Mouse (Mus musculus) lung, postnatal 4 days (tissue): ENCODE results near the gene Rgsl1.
"Not testable (repeated sequence)": the region's sequence is repeated elsewhere in the genome, so short reads cannot be mapped to it uniquely, and the experiment has no call there.

Experiments
- DNase-seq, 2 experiments: peaks; one replicate each; pipeline ENCODE4 v3.0.0; 2021

Gene Rgsl1

DNA sequence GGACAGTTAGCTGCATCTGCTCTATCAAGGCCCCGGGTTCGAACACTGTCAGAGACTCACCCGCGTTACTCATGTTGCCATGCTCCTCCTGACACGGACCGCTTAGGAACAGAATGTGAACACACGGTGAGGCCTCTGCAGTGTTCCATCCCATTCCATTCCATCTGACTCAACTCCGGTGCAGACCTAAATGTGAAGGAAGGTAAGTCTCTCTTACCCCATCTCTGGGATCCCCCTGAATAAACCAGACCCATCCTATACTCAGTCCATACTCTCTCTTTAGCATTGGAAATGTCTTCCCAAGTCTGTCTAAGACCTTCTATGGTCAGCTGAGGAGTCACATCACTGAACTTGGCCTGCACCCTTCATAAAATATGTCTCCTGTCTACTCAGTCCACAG, at the start of gene Rgsl1:
TSS of gene Rgsl1 (minus strand) at position 101 of the 400 bp plus-strand sequence.
- no peak for DNase-seq

DNA sequence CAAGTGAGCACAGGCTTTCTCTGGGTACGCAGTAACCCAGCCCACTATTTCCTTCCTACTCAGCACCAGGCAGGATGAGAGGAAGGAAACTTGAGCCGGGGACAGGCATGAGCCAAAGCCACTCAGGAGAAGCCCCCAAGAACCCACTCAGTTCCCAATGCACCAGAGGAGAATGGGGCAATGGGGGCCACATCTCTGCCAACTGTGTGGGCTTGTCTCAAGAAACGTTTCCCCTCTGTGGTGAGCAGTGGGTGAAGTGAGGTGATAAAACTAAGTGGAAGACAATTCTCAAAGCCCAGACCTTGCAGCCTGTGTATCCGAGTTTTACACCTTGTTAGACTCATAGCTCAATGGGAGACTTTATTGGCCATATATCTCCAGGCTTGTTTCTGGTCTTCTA, 47.5 kb upstream of the Rgsl1 start, which contains the start of gene Teddm1a:
TSS of gene Teddm1a (plus strand) at position 301 of the 400 bp plus-strand sequence.
- no peak for DNase-seq

DNA sequence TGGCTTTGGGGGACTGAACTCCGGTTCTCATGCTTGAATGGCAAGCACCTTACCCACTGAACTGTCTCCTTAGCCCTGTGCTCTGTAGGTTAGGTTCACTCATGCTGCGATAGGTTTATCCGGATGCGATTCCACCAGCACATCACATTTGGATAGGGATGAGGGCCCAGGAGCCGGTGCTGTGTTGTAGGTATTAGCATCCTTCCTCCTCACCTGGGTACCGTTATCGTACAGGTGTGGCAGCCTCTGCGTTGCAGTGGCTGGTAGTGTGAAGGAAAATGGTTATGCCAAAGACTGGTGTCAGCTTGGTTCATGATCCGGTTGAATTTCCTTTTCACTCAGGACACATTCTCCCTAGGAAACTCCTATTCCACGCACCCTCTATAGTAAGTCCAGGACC, 46.2 kb upstream of the Rgsl1 start:
- no peak for DNase-seq

DNA sequence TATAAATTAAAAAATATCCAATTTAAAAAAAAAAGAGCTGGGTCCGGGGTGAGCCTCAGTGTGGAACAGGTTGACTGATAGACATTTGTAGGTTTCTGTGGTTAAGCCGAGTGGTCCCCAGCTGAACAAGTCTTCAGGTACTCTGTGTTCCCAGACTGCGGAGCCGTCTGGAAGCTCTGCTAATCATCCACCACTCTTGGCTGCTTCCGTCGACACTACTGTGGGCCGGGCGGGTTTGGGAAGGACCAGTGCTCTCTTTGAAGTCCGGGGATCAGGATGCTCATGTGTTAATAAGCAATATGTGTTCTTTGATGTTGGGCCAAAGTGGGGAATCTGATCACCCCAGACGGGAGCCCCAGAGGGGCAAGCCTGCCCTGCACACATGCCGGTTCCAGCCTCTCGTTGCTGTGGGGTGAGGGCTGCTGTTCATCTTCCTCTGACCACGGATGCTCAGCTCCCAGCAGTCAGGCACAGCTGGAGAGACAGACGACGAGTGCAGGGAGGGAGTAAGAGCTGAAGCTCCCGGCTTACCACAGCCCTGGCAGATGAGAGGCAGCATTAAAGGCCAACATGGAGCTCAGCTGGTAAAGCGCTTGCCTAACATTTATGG, 42.2 kb upstream of the Rgsl1 start:
- DNase-seq, result no peak

DNA sequence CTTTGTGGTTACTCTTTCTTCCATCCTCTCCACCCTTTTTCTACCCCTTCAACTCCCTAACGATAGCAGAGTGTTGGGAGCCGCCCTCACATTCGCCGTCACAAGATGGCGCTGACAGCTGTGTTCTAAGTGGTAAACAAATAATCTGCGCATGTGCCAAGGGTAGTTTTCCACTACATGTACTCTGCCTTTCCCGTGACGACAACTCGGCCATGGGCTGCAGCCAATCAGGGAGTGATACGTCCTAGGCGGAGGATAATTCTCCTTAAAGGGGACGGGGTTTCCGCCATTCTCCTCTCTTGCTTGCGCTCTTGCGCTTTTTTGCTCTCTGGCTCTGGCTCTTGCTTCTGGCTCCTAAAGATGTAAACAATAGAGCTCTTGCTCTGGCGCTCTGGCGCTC, 36.4 kb upstream of the Rgsl1 start:
- peak in 1 of 2 experiments; percentile 31 for DNase-seq

DNA sequence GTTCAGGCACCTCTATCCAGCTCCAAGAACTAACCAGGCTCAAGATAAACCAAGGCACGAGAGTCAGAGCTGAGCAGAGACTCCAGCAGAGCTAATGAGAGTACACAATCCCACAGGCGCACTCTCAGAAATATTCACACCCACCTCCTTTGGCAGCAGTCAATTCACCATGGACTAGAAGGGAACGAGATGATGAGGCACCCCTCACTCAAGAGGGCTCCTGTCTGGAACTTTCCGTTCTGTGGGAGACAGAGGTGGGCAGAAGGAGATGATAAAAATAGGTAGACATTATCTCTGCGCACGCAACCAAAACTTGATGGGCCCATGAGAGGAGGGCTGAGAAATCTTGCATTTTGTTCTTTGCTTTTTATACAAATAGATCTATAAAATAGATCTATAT, 30.1 kb upstream of the Rgsl1 start, which contains the start of gene Teddm1b:
TSS of gene Teddm1b (plus strand) at position 301 of the 400 bp plus-strand sequence.
- no peak for DNase-seq

DNA sequence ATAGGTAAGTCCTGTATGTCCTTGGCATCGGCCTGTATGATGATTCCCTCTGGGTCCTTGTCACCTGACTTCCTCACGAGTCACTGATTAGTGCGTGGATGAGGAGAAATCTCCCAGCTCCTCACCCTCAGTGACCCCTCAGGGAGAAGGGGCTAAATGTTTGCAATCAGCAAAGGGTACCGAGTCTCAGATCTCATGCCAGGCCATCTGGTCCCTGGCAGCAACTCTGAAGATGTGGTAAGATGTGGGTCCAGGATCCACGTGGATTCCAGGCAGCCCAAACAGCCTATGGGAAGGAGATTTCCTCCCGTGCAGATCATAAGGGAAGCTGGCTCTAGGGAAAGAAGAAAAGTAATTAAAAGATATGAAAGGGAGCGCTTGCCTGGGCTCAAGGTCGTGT, 12.0 kb upstream of the Rgsl1 start:
- no peak for DNase-seq

DNA sequence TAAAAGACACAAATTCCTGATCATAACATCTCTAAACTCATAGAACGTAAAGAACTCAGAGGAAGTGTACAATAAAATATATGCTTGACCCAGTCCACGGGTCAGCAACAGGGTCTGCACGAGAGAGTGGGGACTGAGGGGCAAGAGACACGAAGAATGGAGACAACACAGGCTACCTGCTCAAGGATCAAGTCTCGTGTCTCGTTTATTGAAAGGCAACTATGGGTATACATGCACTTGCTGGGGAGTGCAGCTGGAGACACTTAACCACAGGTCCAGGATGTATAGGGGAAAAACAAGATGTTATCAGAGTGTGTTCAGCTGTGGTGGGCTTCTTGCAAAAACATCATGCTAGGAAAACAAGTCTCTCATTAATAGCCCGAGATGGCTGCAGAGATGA, 8.8 kb upstream of the Rgsl1 start:
- not testable (repeated sequence) for DNase-seq

DNA sequence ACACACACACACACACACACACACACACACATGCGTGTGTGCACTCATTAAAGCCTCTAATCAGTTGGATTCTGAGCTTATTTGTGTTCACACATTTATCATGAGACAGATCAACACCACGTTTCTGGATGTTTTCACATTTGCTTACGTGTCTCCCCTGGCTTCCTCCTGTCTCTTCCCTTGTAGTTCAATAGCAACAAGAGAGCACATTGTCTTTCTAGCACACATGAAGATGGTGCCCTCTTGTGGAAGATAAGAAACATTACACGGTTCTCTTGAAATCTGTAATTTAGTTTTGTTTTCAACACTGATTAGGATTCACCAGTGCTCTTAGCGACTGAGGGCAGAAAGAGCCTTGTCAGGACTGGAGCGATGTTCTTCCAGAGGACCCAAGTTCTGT, 2.9 kb upstream of the Rgsl1 start:
- DNase-seq, result no peak

DNA sequence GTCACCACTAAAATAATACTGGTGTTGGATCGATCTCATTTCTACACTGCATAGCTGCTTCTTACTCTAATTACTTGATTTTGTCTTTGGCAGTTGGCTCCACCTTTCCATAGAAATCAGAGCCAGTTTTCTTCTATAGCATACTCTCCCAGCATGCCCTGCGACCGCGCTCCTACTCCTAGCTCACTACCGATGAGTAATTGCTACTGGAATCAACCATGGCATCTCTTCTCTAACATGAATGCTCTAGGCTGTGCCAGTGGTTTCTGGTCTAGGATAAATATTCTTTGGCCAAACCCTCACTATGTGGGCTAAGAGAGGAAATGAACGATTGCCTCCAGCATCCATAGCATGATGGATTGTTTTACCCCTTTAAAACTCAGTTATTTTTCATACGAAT, 2.5 kb upstream of the Rgsl1 start:
- no peak for DNase-seq

DNA sequence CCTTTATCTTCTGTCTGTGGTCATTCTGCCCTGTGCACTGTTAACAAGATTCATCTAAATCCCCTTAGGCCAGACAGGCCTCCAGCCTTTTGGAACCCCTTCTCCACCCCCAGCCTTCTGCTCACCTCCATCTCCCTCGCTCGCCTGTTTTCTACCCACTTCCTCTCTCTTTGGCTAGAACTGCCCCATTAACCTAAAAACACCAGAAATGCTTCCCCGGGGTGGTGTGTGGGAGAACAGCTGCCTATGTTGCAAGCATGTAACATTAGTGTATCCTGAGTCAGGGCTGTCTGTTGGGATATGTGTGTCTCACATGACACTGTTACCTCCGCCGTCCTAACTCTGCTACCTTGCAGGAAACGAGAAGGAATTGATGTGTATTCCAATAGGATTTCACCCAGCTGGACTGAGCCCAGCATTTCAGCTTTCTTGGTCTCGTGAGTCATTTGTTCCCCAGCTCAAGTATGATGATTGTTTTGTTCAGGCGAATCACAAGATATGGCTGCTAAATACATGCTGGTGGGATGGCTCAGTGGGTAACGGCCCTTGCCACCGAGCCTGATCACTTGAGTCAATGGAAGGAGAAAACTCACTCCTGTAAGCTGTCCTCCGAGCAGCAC, 1.7 kb downstream of the Rgsl1 start:
- no peak for DNase-seq

DNA sequence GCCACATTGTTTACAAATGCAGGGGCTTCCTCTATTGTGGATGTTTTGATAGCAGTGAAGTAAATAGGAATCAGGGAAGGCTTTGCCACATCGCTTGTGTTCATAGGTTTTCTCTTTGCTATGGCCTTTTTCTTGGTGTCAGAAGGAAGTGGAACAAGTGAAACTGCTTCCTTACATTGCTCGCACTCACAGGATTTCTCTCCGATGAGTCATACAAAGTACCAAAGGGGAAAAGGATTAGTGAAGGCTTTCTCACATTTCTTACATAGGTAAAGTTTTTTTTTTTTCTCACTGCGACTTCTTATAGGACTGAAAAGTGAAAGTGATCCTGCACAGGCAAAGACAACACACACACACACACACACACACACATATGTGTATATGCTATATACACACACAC, 7.9 kb downstream of the Rgsl1 start:
- DNase-seq, result no peak

DNA sequence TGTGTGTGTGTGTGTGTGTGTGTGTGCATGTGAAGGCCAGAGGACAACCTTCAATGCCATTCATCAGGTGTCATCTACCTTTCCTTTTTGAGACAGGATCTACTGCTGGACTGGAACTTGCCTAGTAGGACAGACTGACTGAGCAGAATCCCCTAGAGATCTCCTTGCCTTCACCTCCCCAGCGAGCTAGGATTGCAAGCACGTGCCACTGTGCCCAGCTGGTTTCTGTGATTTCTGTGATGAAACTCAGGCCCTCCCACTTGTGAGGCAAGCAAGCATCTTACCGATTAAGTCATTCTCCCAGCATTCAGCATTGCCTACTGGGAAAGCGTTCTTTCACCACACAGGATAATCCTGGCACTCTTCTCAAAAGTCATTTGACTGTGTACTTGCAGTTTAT, 13.2 kb downstream of the Rgsl1 start:
- no peak for DNase-seq

DNA sequence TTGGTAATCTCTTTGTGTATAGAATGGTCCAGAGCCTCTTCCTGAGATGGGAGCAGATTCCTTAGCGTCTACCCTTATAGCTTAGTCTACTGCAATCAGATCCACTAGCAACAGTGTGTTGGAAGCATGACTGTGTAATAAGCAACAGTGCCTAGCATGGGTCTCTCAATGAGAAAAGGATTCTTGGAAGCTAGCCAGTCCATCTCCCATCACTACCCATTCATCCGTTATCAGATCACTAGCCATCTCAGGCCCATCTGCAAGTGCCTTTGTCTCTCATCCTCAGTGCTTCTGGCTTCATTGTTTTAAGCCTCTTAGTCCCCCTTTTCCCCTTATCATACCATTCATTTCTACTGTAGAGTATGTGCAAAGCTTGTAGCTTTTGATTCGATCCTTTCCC, 23.7 kb downstream of the Rgsl1 start:
- no peak for DNase-seq

DNA sequence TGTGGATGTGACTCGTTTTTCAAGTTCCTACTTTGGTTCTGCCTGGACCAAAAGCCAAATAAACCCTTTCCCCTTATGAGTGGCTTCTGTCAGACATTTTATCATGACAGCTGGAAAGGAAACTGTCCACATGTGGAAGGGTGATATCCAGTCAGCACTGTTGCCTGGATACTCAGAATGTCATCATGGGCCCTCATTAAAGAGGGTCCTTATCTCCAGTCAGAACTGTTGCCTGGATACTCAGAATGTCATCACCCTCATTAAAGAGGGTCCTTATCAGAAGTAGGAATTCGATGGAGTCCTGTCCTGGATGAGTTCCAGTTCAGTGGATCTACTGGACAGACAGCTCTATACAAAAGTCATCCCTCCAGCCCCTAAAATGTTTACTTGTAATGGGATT, 29.7 kb downstream of the Rgsl1 start:
- DNase-seq, result no peak

DNA sequence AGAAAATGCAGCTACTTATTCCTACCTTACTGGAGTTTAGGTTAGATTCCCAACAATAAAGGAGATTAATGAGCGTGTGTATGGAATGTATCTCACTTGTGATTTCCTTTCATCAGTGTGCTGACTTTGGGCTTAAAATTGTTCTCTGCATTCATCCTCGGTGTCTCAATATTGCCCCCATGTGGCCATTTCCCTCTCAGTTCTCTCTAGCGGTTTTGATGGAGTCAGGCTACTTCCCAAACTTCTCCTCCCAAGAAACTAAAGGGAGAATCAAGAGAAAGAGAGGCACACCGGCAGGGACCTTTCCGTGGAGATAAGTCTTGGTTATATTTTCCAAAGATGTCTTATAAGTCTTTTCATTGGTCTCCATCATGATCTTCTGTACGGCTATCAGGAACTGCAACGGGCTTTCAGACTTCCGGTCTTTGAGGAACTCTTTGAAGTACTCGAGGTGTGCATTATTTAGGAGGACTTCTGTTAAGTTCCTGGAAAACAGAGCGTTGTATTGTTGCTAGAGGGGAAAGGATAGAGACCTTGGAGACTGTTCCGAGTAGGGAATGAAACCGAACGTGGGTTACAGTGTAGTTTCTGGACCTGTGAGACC, 36.5 kb downstream of the Rgsl1 start:
- DNase-seq, result peak in 1 of 2 experiments; percentile 75

DNA sequence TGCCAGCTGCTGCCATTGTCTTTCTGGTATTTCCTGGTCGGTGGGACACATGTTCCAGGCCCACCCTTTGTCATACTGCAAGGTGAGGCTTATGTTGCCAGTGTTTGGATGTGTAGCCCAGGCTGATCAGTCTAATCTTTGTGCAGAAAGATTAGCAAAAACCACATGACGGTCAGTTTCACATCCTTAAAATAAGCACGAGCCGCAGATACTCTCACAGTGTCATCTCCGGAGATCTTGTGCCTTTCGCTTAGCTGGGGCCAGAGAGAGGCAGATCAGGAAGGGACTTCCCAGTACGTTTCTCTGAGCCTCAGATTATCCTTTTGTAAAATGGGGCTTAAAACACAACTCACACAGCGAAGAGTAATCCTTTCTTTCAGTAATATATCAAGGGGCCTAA, 40.4 kb downstream of the Rgsl1 start:
- DNase-seq, result no peak

DNA sequence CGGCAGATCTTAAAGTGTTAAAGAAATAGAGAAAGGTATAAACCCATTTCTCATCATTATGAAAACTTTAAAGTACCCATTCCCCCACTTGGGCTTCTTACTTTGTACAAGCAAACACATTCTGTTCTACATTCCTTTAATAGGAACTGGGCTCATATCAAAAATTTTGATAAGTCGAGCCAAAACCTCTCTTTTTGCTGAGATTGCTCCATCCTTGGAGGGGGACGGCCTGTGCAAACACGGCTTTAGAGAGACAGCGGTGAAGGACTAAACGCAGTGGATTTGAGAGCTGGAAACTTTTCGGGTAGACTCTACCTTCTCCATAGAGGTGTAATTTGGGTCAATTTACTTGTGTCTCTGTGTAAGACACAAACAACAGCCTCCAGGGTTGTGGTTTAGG, 41.3 kb downstream of the Rgsl1 start:
- DNase-seq, result peak; percentile 4 to 35

DNA sequence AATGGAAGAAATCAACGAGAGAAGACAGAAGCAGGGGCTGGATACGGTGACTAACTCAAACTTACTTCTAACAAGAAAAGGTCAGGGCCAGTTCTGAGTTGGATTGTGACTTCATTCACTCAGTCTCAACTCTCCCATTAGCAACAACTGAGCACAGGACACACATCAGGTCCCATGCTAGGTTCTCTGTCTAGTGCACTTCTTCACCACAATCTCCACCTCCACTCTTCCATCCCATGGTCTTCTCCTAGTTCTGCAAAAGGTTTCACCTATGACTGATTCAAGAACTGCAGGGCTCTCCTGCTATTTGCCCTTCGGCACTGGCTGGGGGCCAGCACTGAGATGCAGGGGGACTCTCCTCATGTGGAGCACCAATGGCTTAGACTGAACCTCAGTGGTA, 49.7 kb downstream of the Rgsl1 start:
- DNase-seq, result no peak

DNA sequence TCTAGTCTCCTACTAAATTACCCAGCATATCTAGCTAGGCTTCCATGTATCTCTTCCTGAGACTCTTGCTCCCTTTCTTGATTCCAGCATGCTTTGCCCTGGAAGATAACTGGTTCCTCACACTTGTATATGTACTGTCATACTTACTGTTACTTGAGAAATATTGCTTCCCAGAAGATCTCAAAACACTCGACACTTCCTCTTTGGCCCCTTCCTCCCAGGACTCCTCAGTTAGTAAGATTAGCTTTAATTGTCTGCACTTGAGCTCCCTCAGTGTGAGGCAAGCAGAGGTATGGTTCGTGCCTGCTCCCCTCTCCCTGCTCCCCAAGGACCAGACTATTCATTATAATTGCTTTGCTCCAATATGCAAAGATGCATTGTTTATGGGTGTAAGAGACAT, 53.2 kb downstream of the Rgsl1 start:
- no peak for DNase-seq

DNA sequence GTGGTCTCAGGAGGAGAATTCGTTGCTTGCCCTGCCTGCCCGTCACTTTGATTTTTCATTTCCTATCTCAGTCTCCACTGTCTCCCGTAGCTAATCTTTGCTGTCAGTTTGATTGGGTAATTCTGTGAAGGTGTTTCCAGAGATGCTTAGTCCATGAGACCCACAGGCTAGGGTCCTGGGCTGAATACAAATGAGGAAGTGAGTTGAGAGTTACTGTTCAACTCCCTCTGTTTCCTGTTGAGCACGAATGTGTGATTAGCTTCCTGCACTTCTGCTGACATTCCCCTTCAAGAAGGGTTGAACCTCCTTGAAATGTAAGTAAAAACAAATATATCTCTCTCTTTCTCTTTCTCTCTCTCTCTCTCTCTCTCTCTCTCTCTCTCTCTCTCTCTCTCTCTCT, 58.3 kb downstream of the Rgsl1 start:
- no peak for DNase-seq

DNA sequence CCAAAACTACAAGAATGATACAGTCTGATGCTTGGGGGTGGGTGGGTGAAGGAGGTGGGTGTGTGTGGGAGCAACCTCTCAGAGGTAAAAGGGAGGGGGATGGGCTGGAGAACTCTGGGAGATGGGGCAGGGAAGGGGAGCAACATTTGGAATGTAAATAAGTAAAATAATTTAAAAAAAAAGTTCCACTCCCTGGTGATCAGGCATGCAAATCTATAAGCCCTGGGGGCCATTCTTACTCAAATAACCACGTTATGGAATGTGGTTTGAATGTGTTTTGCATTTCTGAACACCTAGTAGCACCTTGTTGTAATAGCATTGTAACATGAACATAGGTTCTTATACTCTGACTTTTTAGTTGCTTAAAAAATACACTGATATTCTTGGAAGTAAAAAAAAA, 60.6 kb downstream of the Rgsl1 start:
- DNase-seq, result no peak

DNA sequence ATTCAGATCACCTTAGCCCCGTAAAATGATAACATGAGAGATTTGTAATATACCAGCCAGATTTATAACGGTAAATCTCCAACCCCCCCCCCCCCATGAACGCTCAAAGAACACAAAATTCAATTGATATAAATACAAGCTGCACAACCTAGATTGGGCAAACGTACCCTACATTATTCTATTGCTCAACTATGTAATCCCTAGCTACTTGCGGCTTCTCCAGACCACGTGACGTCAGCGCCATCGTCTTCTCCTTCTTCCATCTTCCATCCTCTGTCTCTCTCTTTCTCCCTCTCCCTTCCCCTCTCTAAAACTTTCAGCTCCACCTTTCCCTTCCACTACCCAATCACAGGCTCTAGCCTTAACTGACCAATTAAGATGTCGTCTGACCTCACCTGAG, 65.7 kb downstream of the Rgsl1 start:
- DNase-seq, result no peak

DNA sequence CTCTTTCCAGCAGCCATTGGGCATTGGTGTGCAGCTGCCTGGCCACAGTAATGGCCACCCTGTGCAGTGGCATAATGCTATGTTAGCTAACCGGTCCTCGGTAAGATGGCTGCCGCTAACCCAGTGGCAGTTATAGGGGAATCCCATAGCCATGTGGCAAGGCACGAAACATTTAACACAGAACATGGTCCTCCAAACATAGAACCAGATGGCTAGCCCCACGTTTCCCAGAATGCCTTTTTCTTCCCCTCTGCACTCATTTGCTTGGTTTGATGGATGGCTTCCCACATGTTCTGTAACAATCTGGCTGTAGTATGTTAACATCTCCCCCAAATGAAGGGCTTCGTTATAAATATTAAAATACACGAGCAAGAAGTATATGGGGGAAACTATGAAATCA, 67.7 kb downstream of the Rgsl1 start:
- no peak for DNase-seq

DNA sequence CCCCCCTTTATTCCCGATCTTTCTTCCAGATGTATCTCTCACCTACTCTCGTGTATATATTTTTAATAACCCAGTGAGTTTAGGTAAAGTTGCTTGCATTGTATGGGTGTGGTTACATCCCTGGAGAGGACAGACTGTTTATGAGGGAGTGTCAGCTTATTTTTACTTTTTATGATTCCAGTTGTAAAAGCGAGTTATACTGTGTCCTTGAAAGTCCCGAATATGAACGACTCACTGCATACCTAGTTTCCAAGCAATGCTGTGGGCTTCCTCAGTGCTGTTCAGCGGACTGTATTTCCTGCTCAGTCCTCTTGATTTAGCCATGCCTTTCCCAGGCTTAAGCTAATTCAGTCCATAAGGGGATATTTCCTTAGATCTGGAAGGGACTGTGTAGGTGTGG, 68.8 kb downstream of the Rgsl1 start:
- DNase-seq, result no peak
